Mouse (Mus musculus): ENCODE measurements at regions not wholly inside any gene's neighbourhood (a gene's known extent, or its start where the extent isn't known, plus 50 kb on each side); places are given as distances from the start of the nearest gene placed in this dataset.

GRCm38 (mm10) chr13:83046571-83047123, 457.2 kb upstream of the Mef2c start:
- WGBS: 36% methylated on average over 4 of the region's 4 CpGs
- H3K9me3 ChIP-seq (replicated peaks; ENCODE audit: control insufficient read depth, low read length): no peaks in the 10 kb centered on the region
- H3K9ac ChIP-seq (ENCODE audit: low read length): no peak overlapping the region
- no peak overlapping the region for H3K4me2 ChIP-seq (ENCODE audit: low read depth, low read length)
- H3K4me3 ChIP-seq (ENCODE audit: low read length): no peak overlapping the region
- ATAC-seq (replicated peaks; ENCODE audit: extremely low read depth, insufficient read depth, low FRiP score): no peak
- H3K36me3 ChIP-seq (ENCODE audit: control insufficient read depth, insufficient read depth): no peaks in the 10 kb centered on the region
- no peaks in the 10 kb centered on the region for H3K27me3 ChIP-seq (ENCODE audit: control insufficient read depth, insufficient read depth, low read length)
- H3K27ac ChIP-seq (ENCODE audit: low read length): no peak overlapping the region
- no peaks in the 10 kb centered on the region for H3K4me1 ChIP-seq (ENCODE audit: control insufficient read depth, insufficient read depth, low read length)

- WGBS: 17% methylated on average over 2 of the region's 2 CpGs
- Histone ChIP-seq H3K4me2 (ENCODE audit: low read depth, low read length) (no peak overlapping the region), H3K36me3 (ENCODE audit: control insufficient read depth, insufficient read depth) (no peaks in the 10 kb centered on the region), H3K27ac (ENCODE audit: low read length) (no peak overlapping the region), H3K27me3 (ENCODE audit: control insufficient read depth, insufficient read depth, low read length) (no peaks in the 10 kb centered on the region), H3K4me1 (ENCODE audit: control insufficient read depth, insufficient read depth, low read length) (peaks cover 8% of the 10 kb centered on the region), H3K4me3 (ENCODE audit: low read length) (no peak overlapping the region), H3K9ac (ENCODE audit: low read length) (no peak overlapping the region), H3K9me3 (replicated peaks; ENCODE audit: control insufficient read depth, low read length) (no peaks in the 10 kb centered on the region)
- peak; percentile 37; the same call in 1 of the 2 replicates for ATAC-seq (replicated peaks; ENCODE audit: extremely low read depth, insufficient read depth, low FRiP score)
Measured at GRCm38 (mm10) chr13:83055865-83056264, 448.0 kb upstream of the Mef2c start.

- 85% methylated on average over 2 of the region's 2 CpGs for WGBS
- Histone ChIP-seq H3K9ac (ENCODE audit: low read length) (no peak overlapping the region), H3K4me1 (ENCODE audit: control insufficient read depth, insufficient read depth, low read length) (peaks cover 8% of the 10 kb centered on the region), H3K27ac (ENCODE audit: low read length) (no peak overlapping the region), H3K4me3 (ENCODE audit: low read length) (no peak overlapping the region), H3K36me3 (ENCODE audit: control insufficient read depth, insufficient read depth) (no peaks in the 10 kb centered on the region), H3K9me3 (replicated peaks; ENCODE audit: control insufficient read depth, low read length) (no peaks in the 10 kb centered on the region), H3K4me2 (ENCODE audit: low read depth, low read length) (no peak overlapping the region), H3K27me3 (ENCODE audit: control insufficient read depth, insufficient read depth, low read length) (no peaks in the 10 kb centered on the region)
- no peak for ATAC-seq (replicated peaks; ENCODE audit: extremely low read depth, insufficient read depth, low FRiP score)
Measured at GRCm38 (mm10) chr13:83056415-83056814, 447.4 kb upstream of the Mef2c start.

- H3K9me3 ChIP-seq (replicated peaks; ENCODE audit: control insufficient read depth, low read length): no peaks in the 10 kb centered on the region
- no peaks in the 10 kb centered on the region for H3K4me1 ChIP-seq (ENCODE audit: control insufficient read depth, insufficient read depth, low read length)
- no peaks in the 10 kb centered on the region for H3K36me3 ChIP-seq (ENCODE audit: control insufficient read depth, insufficient read depth)
- H3K4me2 ChIP-seq (ENCODE audit: low read depth, low read length): no peak overlapping the region
- ATAC-seq (replicated peaks; ENCODE audit: extremely low read depth, insufficient read depth, low FRiP score): no peak
- H3K9ac ChIP-seq (ENCODE audit: low read length): no peak overlapping the region
- H3K4me3 ChIP-seq (ENCODE audit: low read length): no peak overlapping the region
- H3K27me3 ChIP-seq (ENCODE audit: control insufficient read depth, insufficient read depth, low read length): no peaks in the 10 kb centered on the region
- WGBS: 43% methylated on average over 5 of the region's 5 CpGs
- H3K27ac ChIP-seq (ENCODE audit: low read length): no peak overlapping the region
Measured at GRCm38 (mm10) chr13:83064727-83065126, 439.1 kb upstream of the Mef2c start.

- no peaks in the 10 kb centered on the region for H3K27me3 ChIP-seq (ENCODE audit: control insufficient read depth, insufficient read depth, low read length)
- H3K9ac ChIP-seq (ENCODE audit: low read length): no peak overlapping the region
- no peak overlapping the region for H3K4me2 ChIP-seq (ENCODE audit: low read depth, low read length)
- H3K27ac ChIP-seq (ENCODE audit: low read length): no peak overlapping the region
- ATAC-seq (replicated peaks; ENCODE audit: extremely low read depth, insufficient read depth, low FRiP score): no peak
- H3K36me3 ChIP-seq (ENCODE audit: control insufficient read depth, insufficient read depth): no peaks in the 10 kb centered on the region
- H3K9me3 ChIP-seq (replicated peaks; ENCODE audit: control insufficient read depth, low read length): no peaks in the 10 kb centered on the region
- H3K4me1 ChIP-seq (ENCODE audit: control insufficient read depth, insufficient read depth, low read length): no peaks in the 10 kb centered on the region
- 77% methylated on average over 3 of the region's 3 CpGs for WGBS
- no peak overlapping the region for H3K4me3 ChIP-seq (ENCODE audit: low read length)
Measured at GRCm38 (mm10) chr13:83065201-83065600, 438.6 kb upstream of the Mef2c start.

GRCm38 (mm10) chr13:83066115-83066753, 437.6 kb upstream of the Mef2c start:
- Histone ChIP-seq H3K27ac (ENCODE audit: low read length) (no peak overlapping the region), H3K27me3 (ENCODE audit: control insufficient read depth, insufficient read depth, low read length) (no peaks in the 10 kb centered on the region), H3K36me3 (ENCODE audit: control insufficient read depth, insufficient read depth) (no peaks in the 10 kb centered on the region), H3K4me1 (ENCODE audit: control insufficient read depth, insufficient read depth, low read length) (no peaks in the 10 kb centered on the region), H3K4me3 (ENCODE audit: low read length) (no peak overlapping the region), H3K4me2 (ENCODE audit: low read depth, low read length) (no peak overlapping the region), H3K9me3 (replicated peaks; ENCODE audit: control insufficient read depth, low read length) (no peaks in the 10 kb centered on the region), H3K9ac (ENCODE audit: low read length) (no peak overlapping the region)
- ATAC-seq (replicated peaks; ENCODE audit: extremely low read depth, insufficient read depth, low FRiP score): no peak
- WGBS: 65% methylated on average over 8 of the region's 8 CpGs

- Histone ChIP-seq H3K27ac (ENCODE audit: low read length) (no peak overlapping the region), H3K4me2 (ENCODE audit: low read depth, low read length) (no peak overlapping the region), H3K9ac (ENCODE audit: low read length) (no peak overlapping the region), H3K4me3 (ENCODE audit: low read length) (no peak overlapping the region), H3K27me3 (ENCODE audit: control insufficient read depth, insufficient read depth, low read length) (no peaks in the 10 kb centered on the region), H3K9me3 (replicated peaks; ENCODE audit: control insufficient read depth, low read length) (no peaks in the 10 kb centered on the region), H3K36me3 (ENCODE audit: control insufficient read depth, insufficient read depth) (no peaks in the 10 kb centered on the region), H3K4me1 (ENCODE audit: control insufficient read depth, insufficient read depth, low read length) (no peaks in the 10 kb centered on the region)
- no peak for ATAC-seq (replicated peaks; ENCODE audit: extremely low read depth, insufficient read depth, low FRiP score)
- WGBS: 54% methylated on average over 2 of the region's 2 CpGs
Measured at GRCm38 (mm10) chr13:83067496-83067895, 436.3 kb upstream of the Mef2c start.

- ATAC-seq (replicated peaks; ENCODE audit: extremely low read depth, insufficient read depth, low FRiP score): no peak
- 63% methylated on average over 1 of the region's 1 CpGs for WGBS
Measured at GRCm38 (mm10) chr13:83068588-83068987, 435.2 kb upstream of the Mef2c start.

GRCm38 (mm10) chr13:83069293-83069692, 434.5 kb upstream of the Mef2c start:
- Histone ChIP-seq H3K9me3 (replicated peaks; ENCODE audit: control insufficient read depth, low read length) (no peaks in the 10 kb centered on the region), H3K9ac (ENCODE audit: low read length) (no peak overlapping the region), H3K4me2 (ENCODE audit: low read depth, low read length) (no peak overlapping the region), H3K27ac (ENCODE audit: low read length) (no peak overlapping the region), H3K27me3 (ENCODE audit: control insufficient read depth, insufficient read depth, low read length) (no peaks in the 10 kb centered on the region), H3K4me1 (ENCODE audit: control insufficient read depth, insufficient read depth, low read length) (no peaks in the 10 kb centered on the region), H3K4me3 (ENCODE audit: low read length) (no peak overlapping the region), H3K36me3 (ENCODE audit: control insufficient read depth, insufficient read depth) (no peaks in the 10 kb centered on the region)
- ATAC-seq (replicated peaks; ENCODE audit: extremely low read depth, insufficient read depth, low FRiP score): no peak

More at GRCm38 (mm10) chr13:83068588-83068987, 435.2 kb upstream of the Mef2c start:
- Histone ChIP-seq H3K9me3 (replicated peaks; ENCODE audit: control insufficient read depth, low read length) (no peaks in the 10 kb centered on the region), H3K4me2 (ENCODE audit: low read depth, low read length) (no peak overlapping the region), H3K27ac (ENCODE audit: low read length) (no peak overlapping the region), H3K27me3 (ENCODE audit: control insufficient read depth, insufficient read depth, low read length) (no peaks in the 10 kb centered on the region), H3K4me3 (ENCODE audit: low read length) (no peak overlapping the region), H3K4me1 (ENCODE audit: control insufficient read depth, insufficient read depth, low read length) (no peaks in the 10 kb centered on the region), H3K9ac (ENCODE audit: low read length) (no peak overlapping the region), H3K36me3 (ENCODE audit: control insufficient read depth, insufficient read depth) (no peaks in the 10 kb centered on the region)

All from heart, embryonic 16.5 days (tissue).